Mouse (Mus musculus) Muller cell, postnatal 12 days (primary cell): Measurements from ENCODE around the gene Sesn3.

Source experiments
- DNase-seq: peaks from one replicate; pipeline ENCODE4 v3.0.0-alpha.2; 2015; ENCODE audit errors: inconsistent ontology term

Sesn3 gene

GRCm38 (mm10) chr9:14354852-14355251, 80.0 kb downstream of the Sesn3 start:
- DNase-seq: no peak

- no peak for DNase-seq
Observed at GRCm38 (mm10) chr9:14357033-14357432, 82.2 kb downstream of the Sesn3 start.

GRCm38 (mm10) chr9:14362068-14362768, 87.4 kb downstream of the Sesn3 start:
- no peak for DNase-seq

DNA sequence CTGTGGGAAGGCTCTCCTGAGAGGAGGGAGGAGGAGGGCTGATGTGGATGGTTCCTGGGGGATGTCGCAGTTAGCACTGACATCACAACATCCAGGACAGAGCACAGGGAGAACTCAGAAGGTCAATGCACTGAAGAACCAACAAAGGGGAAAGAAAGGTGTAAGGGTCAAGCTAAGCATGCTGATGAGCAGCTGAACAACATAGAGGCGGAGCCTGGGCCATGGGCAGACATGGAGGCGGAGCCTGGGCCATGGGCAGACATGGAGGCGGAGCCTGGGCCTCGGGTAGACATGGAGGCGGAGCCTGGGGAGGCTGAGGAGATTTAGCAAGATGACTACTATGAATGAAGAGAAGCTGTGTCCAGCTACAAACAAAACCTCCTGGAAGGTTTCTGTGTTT, 88.7 kb downstream of the Sesn3 start:
- DNase-seq: no peak

DNA sequence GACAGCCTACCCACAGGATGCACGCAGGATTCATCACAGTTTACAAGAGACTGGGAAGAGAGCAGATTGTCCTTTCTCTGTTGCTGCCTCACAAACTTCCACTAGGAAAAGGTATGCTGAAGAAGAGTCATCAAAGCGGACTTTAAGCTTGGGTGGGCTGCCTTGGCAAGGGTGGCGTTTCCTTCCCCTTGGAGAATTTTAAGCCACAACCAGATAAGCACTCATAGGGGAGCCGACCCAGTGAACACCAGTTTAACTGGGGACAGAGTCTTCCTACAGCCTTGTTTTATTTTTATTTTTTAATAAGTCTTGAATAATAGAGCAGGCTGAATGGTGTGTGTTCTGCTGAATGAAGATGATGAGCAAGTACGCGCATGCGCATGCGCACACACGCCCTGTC, 89.9 kb downstream of the Sesn3 start:
- DNase-seq: no peak

- DNase-seq: no peak
Observed at GRCm38 (mm10) chr9:14365481-14366125, 90.7 kb downstream of the Sesn3 start.

- no peak for DNase-seq
Observed at GRCm38 (mm10) chr9:14367850-14368249, 93.0 kb downstream of the Sesn3 start.

- DNase-seq: no peak
Observed at GRCm38 (mm10) chr9:14369271-14369670, 94.4 kb downstream of the Sesn3 start.

GRCm38 (mm10) chr9:14372440-14372839, 97.6 kb downstream of the Sesn3 start:
- no peak for DNase-seq

DNA sequence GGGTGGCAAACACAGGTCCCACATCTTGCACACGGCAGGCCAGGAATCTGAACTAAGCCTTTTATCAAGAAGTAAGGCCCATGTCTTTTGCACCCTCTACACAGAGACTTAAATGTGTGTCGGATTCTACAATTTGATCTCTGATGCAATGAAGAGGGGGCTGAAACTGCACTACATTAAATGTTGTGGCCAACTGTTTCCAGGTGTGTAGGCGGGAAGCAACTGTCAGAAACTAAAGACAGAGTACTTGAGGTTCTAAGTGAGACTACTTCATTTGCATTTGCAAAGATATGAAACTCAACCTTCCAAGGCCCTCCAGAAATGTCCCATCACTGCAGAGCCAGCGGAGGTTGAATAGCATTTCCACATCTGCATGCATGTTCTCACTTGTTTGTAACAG, 101.3 kb downstream of the Sesn3 start:
- no peak for DNase-seq

DNA sequence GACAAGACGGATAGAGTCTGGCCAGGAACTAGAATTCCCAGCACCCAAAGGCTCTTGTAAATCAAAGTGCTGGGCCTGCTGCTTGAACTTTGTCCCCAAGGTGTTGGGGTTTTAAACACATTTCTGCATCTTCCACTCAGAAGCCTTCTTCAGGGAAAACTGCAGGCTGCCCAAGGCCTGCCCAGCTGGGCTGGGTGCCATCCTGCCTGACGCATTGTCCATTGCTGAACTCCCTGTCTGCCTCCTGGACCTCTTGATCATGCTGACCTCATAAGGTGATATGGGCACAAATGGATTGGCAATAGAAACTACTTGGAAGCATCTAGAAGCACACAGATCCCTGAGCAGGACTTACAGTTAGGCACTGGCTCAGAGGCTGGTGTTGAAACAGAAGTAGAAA, 103.3 kb downstream of the Sesn3 start:
- no peak for DNase-seq

DNA sequence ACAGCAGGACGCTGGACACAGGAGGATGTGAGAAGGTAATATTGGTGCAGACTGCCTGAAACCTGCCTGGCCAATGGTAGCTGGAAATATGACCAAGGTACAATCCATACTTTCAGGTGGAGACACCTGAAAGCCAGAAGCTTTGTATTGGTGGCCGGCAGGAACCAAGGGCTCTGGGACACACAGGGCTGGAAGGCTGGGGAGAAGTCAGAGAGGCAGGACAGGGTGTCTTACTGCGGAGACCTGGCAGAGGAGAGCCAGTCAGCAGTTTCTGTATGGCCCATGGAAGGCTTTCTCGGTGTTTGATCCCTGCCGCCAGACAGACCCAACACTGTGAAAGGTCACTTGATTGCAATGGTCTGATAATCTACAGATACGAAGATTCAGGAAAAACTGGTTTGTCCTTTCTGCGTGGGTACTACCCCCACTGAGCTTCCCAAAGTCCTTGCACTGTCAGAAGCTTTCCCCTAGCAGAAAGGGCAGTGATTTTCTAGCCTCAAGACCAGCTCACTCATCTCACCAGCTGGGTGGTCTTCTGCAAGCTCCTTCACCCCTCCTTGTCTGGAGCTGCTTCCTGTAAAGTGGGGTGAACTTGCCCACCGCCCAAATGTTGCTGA, 105.0 kb downstream of the Sesn3 start:
- DNase-seq: no peak

DNA sequence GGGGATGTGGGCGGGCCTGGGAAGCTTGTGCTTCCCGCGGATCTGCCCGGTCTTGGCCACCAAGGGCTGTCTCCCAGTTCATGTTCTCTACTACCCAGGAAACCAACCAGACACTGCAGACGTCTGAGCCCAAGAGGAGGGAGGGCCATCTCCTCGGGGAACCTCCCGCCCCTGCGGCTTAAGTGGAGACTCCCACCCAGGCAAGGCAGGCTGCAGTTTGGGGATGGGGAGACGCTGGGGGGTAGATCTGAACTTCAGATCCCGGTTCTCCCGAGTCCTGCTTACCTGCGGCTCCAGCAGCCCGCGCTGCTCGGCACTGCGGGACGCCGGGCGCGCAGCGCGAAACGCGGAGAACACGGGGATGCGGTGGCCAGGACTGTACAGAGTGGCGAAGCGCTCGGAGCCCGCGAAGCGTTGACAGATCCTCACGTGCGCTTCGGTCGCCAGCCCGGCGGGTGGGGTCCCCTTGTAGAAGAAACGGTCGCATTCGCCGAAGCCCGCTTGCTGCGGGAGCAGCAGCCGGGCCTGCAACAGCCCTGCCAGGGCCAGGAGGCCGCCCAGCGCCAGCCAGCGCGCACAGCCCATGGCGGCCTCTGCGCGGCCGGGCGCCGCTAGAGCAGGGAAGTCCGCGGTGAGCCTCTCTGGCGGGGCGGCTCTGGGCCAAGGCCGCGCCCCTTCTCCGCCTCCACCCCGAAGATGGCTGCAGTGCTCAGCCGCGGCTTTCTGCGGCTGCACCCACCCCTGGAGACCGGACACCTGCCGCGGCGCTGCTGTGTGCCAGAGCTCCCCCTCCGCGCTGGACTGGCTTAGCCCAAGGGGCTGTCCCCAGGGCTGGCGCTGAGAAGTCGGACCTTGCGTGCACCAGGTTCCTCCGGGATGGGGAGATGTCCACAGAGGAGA, 105.8 kb downstream of the Sesn3 start:
- peak; percentile 94 for DNase-seq

- peak; percentile 80 for DNase-seq
Observed at GRCm38 (mm10) chr9:14381353-14382055, 106.6 kb downstream of the Sesn3 start, which contains the start of gene Endod1. TSS of gene Endod1 (minus strand) at chr9:14381507.

DNA sequence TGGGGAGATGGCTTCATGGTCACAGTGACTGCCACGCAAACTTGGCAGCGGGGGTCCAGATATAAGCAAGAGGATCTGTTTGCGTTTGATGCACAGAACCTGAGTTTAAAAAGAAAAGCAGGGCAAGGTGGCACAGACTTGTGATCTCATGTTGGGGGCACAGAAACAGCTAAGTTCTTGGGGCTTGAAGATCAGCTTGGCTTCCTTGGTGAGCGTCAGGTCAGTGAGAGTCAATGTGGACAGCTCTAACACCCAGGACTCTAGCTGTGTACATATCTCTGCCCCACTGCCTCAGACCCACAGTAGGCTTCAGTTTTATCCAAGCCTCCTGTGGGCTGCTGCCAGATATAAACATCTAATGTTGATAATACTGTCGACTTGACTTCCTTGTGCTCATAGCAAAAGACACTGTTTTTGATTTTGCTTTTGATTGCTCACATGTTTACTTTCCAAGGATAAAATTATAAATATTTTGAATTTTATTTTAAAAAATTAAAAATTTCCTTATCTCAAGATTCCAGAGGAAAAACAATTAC, 107.5 kb downstream of the Sesn3 start:
- DNase-seq: no peak
